22 mouse cellular contexts compared by ENCODE assay signal in the genomic region with DNA sequence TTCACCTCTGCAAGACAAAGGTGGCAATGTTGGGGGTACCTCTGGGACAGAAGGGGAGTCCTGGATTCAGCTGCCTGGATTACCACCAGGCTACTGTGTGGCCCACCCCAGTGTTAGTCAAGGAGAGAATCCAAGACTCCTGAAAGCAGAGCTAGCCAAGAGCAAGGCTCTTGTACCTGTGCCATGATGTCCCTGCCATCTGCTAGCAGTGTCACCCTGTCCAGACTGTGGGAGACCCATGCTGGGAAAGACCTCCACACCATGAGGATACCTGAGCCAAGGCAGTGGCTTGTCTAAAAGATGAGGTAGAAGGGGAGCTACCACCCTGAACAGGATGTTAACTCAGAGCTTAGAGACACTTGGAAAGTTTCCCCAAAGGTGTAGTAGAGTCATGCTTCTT.
DNase-seq lines count a peak whose midpoint lies in the region; ATAC-seq lines count a peak whose summit lies in the region.
"Had no signal": no experiment of that assay in that cellular context is flagged by ENCODE, and none has a peak within 500 bp of the region (broad histone marks: within the 10 kb centered on the region; RNA-seq: fewer than 3 reads in every experiment).

No protein-coding gene starts in this region.

- no peaks in the 10 kb centered on the region for H3K36me3 ChIP-seq in forebrain, embryonic 15.5 days
- H3K36me3 ChIP-seq: embryonic facial prominence, embryonic 12.5 days; heart, embryonic 15.5 days; intestine, embryonic 15.5 days had no signal

- H3K27me3 ChIP-seq in forebrain, embryonic 15.5 days, result no peaks in the 10 kb centered on the region
- H3K27me3 ChIP-seq: embryonic facial prominence, embryonic 12.5 days; heart, embryonic 15.5 days; intestine, embryonic 15.5 days; Patski had no signal

- H3K27ac ChIP-seq in forebrain, embryonic 15.5 days (replicated peaks), result no peak overlapping the region
- H3K27ac ChIP-seq: embryonic facial prominence, embryonic 12.5 days; heart, embryonic 15.5 days; hindbrain, embryonic 14.5 days; intestine, embryonic 15.5 days had no signal

- no peak for ATAC-seq in forebrain, embryonic 15.5 days (replicated peaks)
- ATAC-seq: activated CD4-positive, CD25-positive, alpha-beta regulatory T cell, adult 4 months; forebrain, embryonic 16.5 days; intestine, embryonic 15.5 days; Patski had no signal

- no peak overlapping the region for H3K4me3 ChIP-seq in forebrain, embryonic 15.5 days
- H3K4me3 ChIP-seq: embryonic facial prominence, embryonic 12.5 days; heart, embryonic 15.5 days; intestine, embryonic 15.5 days had no signal

- no peaks in the 10 kb centered on the region for H3K9me3 ChIP-seq in forebrain, embryonic 15.5 days
- H3K9me3 ChIP-seq: embryonic facial prominence, embryonic 12.5 days; heart, embryonic 15.5 days; intestine, embryonic 15.5 days had no signal

- peaks cover 9% of the 10 kb centered on the region for H3K4me1 ChIP-seq in forebrain, embryonic 15.5 days

- no peak overlapping the region for H3K4me2 ChIP-seq in forebrain, embryonic 15.5 days (replicated peaks)
- H3K4me2 ChIP-seq: embryonic facial prominence, embryonic 12.5 days; heart, embryonic 11.5 days; heart, embryonic 15.5 days; hindbrain, embryonic 14.5 days; intestine, embryonic 15.5 days had no signal

- H3K9ac ChIP-seq in forebrain, embryonic 15.5 days (replicated peaks), result no peak overlapping the region
- H3K9ac ChIP-seq: embryonic facial prominence, embryonic 12.5 days; heart, embryonic 15.5 days; hindbrain, embryonic 14.5 days; intestine, embryonic 15.5 days had no signal

- peak; percentile 77 for DNase-seq in brain, adult 2 months (ENCODE audit: low read depth, low spot score)
- peak; percentile 49 to 56 for DNase-seq in cerebellum, adult 18-20 months
- peak; percentile 61 for DNase-seq in cerebellum, adult 9-11 months
- peak; percentile 59 to 60 for DNase-seq in cerebellum, postnatal 36 days
- DNase-seq in ovary, postnatal 10 days (ENCODE audit: low spot score), result no peak
- no peak for DNase-seq in heart, adult 8-10 months (ENCODE audit: low spot score)
- DNase-seq: adrenal gland, adult 2 months; adrenal gland, postnatal 25 days; embryo, embryonic 11 days; gastrocnemius, postnatal 10 days; heart, adult 18-20 months; heart, postnatal 14 days; kidney, adult 8-10 months had no signal

Comparison
In these comparisons a context has a peak if more than half of its experiments do, and no peak if none do; other contexts are left out.
1. DNase-seq: peak in brain, adult 2 months (single experiment), cerebellum, adult 18-20 months (2 of 2), cerebellum, adult 9-11 months (single experiment) and cerebellum, postnatal 36 days (2 of 2); none in ovary, postnatal 10 days (single experiment) and heart, adult 8-10 months (single experiment).